In genomic region chr8:69774503-69775148, GRCm38 (mm10) we compare ENCODE assay signal across 8 mouse cellular contexts. TPM values are rescaled to one million over a fixed set of nuclear protein-coding genes. Genes with fewer than 3 reads are reported as not detected.
DNase-seq lines count a peak whose midpoint lies in the region; ATAC-seq and TF ChIP-seq lines count a peak whose summit lies in the region.

Gene Gm20422 (minus strand): TSS chr8:69774886.

- DNase-seq in 3T3-L1 (ENCODE audit: low read depth, low spot score) = peak; percentile 100
- peak; percentile 52 to 71 for DNase-seq in adrenal gland, postnatal 4 days (ENCODE audit: low spot score in 2 of 2)
- peak; percentile 100 for DNase-seq in embryonic facial prominence, embryonic 14.5 days (ENCODE audit: low spot score)
- DNase-seq in heart, adult 2 months = peak; percentile 91 to 95
- peak; percentile 91 to 94 for DNase-seq in kidney, adult 8-10 months
- DNase-seq in spleen, postnatal 10 days (ENCODE audit: low spot score in 2 of 2) = peak; percentile 90 to 92

- peak within 1 kb of the TSS; percentile 100 for H3K27ac ChIP-seq in embryonic facial prominence, embryonic 14.5 days (replicated peaks; ENCODE audit: low read depth, low read length)
- H3K27ac ChIP-seq in heart, adult 2 months = peak within 1 kb of the TSS; percentile 99
- H3K27ac ChIP-seq in limb, embryonic 13.5 days = peak within 1 kb of the TSS; percentile 99
- peak within 1 kb of the TSS; percentile 98 for H3K27ac ChIP-seq in midbrain, embryonic 16.5 days (ENCODE audit: low read length)

- H3K9me3 ChIP-seq in embryonic facial prominence, embryonic 14.5 days (ENCODE audit: control insufficient read depth, low read length) = no peaks in the 10 kb centered on the region
- H3K9me3 ChIP-seq in limb, embryonic 13.5 days = no peaks in the 10 kb centered on the region
- no peaks in the 10 kb centered on the region for H3K9me3 ChIP-seq in midbrain, embryonic 16.5 days (replicated peaks; ENCODE audit: control insufficient read depth, low read length, poor library complexity, severe bottlenecking)

- WGBS in embryonic facial prominence, embryonic 14.5 days = 0% methylated on average over 33 of the region's 41 CpGs
- WGBS in heart, adult 2 months = 1% methylated on average over 41 of the region's 41 CpGs
- 0% methylated on average over 41 of the region's 41 CpGs for WGBS in limb, embryonic 13.5 days
- WGBS in midbrain, embryonic 16.5 days = under 1% methylated on average over 36 of the region's 41 CpGs

- peaks cover 8% of the 10 kb centered on the region for H3K79me2 ChIP-seq in heart, adult 2 months (replicated peaks; ENCODE audit: control insufficient read depth, insufficient read depth, low read length)

- 0 out of 2 replicates have a peak, but pooled peaks have one; percentile 13 for TF ChIP-seq EP300 in heart, adult 2 months (IDR thresholded peaks at IDR 0.05; ENCODE audit: insufficient read depth, low read depth, low read length)

- peaks cover 3% of the 10 kb centered on the region; the same call in 1 of the 2 replicates for H3K36me3 ChIP-seq in embryonic facial prominence, embryonic 14.5 days (ENCODE audit: control insufficient read depth, insufficient read depth, low read length)
- H3K36me3 ChIP-seq in heart, adult 2 months (ENCODE audit: control insufficient read depth, insufficient read depth, low read length) = peaks cover 3% of the 10 kb centered on the region; the same call in 1 of the 2 replicates
- H3K36me3 ChIP-seq in limb, embryonic 13.5 days = peaks cover 4% of the 10 kb centered on the region; the same call in 1 of the 2 replicates
- no peaks in the 10 kb centered on the region for H3K36me3 ChIP-seq in midbrain, embryonic 16.5 days (ENCODE audit: control insufficient read depth, insufficient read depth, low read length)

- TF ChIP-seq POLR2A in heart, adult 2 months (IDR thresholded peaks at IDR 0.05; ENCODE audit: insufficient read depth, low read depth, low read length) = peak; percentile 95

- intact Hi-C loops in heart, adult 2 months (cut with DNase I) = loop anchor here (2.0 to 10.0 kb wide), 3 partner anchors 16 to 122 kb away; partner anchors contain the start of genes Atp13a1, Zfp866, Zfp869 and Zfp964

- TF ChIP-seq CTCF in heart, adult 2 months (IDR thresholded peaks at IDR 0.05) = no peak

- peak within 1 kb of the TSS; percentile 73 for H3K4me3 ChIP-seq in embryonic facial prominence, embryonic 14.5 days (ENCODE audit: low read depth, low read length)
- peak within 1 kb of the TSS; percentile 86 for H3K4me3 ChIP-seq in heart, adult 2 months
- H3K4me3 ChIP-seq in limb, embryonic 13.5 days = peak within 1 kb of the TSS; percentile 75
- peak within 1 kb of the TSS; percentile 57 for H3K4me3 ChIP-seq in midbrain, embryonic 16.5 days (ENCODE audit: low read depth, low read length)

- peak within 1 kb of the TSS; percentile 94 for H3K9ac ChIP-seq in embryonic facial prominence, embryonic 14.5 days (ENCODE audit: low read depth, low read length)
- peak within 1 kb of the TSS; percentile 99 for H3K9ac ChIP-seq in heart, adult 2 months (ENCODE audit: low read depth, low read length)
- H3K9ac ChIP-seq in limb, embryonic 13.5 days = peak within 1 kb of the TSS; percentile 92
- peak within 1 kb of the TSS; percentile 86 for H3K9ac ChIP-seq in midbrain, embryonic 16.5 days (ENCODE audit: low read depth, low read length)

- ATAC-seq in embryonic facial prominence, embryonic 14.5 days (ENCODE audit: low read depth) = peak; percentile 99
- peak; percentile 99 for ATAC-seq in limb, embryonic 13.5 days (ENCODE audit: low FRiP score, low read depth)
- ATAC-seq in midbrain, embryonic 16.5 days = peak; percentile 99

- no peaks in the 10 kb centered on the region for H3K27me3 ChIP-seq in embryonic facial prominence, embryonic 14.5 days (replicated peaks; ENCODE audit: control insufficient read depth, insufficient read depth, low read length)
- no peaks in the 10 kb centered on the region for H3K27me3 ChIP-seq in heart, adult 2 months (ENCODE audit: control insufficient read depth, insufficient read depth, low read length)
- H3K27me3 ChIP-seq in limb, embryonic 13.5 days = no peaks in the 10 kb centered on the region
- H3K27me3 ChIP-seq in midbrain, embryonic 16.5 days (ENCODE audit: control insufficient read depth, insufficient read depth, low read depth, low read length) = no peaks in the 10 kb centered on the region

- H3K4me2 ChIP-seq in embryonic facial prominence, embryonic 14.5 days (ENCODE audit: low read depth, low read length) = peak within 1 kb of the TSS; percentile 79
- peak within 1 kb of the TSS; percentile 75 for H3K4me2 ChIP-seq in limb, embryonic 13.5 days (replicated peaks)
- peak within 1 kb of the TSS; percentile 65 for H3K4me2 ChIP-seq in midbrain, embryonic 16.5 days (ENCODE audit: low read length)

- H3K4me1 ChIP-seq in embryonic facial prominence, embryonic 14.5 days (ENCODE audit: control insufficient read depth, insufficient read depth, low read length) = peaks cover 15% of the 10 kb centered on the region
- H3K4me1 ChIP-seq in heart, adult 2 months (ENCODE audit: control insufficient read depth, insufficient read depth, low read length) = no peaks in the 10 kb centered on the region; the same call in 1 of the 2 replicates
- peaks cover 32% of the 10 kb centered on the region for H3K4me1 ChIP-seq in limb, embryonic 13.5 days
- peaks cover 20% of the 10 kb centered on the region for H3K4me1 ChIP-seq in midbrain, embryonic 16.5 days (ENCODE audit: control insufficient read depth, insufficient read depth, low read length)

RNA-seq across cellular contexts. Expression of gene Gm20422, which starts in this region (rescaled TPM):
- total RNA-seq in adrenal gland, postnatal 4 days (2021) = 1 to 10 TPM in 1 of 2 experiments, under 1 TPM in 1; 0.70 to 4.9 TPM
- polyA plus RNA-seq in embryonic facial prominence, embryonic 14.5 days (2014; fragmentation: Nextera tagmentation; extraction: Ambion mirVana) = 0.22 and 0.43 TPM in 2 replicates
- total RNA-seq in heart, adult 2 months (2021) = 1 to 10 TPM in 1 of 2 experiments, under 1 TPM in 1; 0.47 to 2.1 TPM
- 0.64 TPM in 1 of 2 replicates, not detected in the other for polyA plus RNA-seq in heart, adult 2 months (2012; rRNA removed)
- polyA plus RNA-seq in limb, embryonic 13.5 days (2015; fragmentation: Nextera tagmentation; extraction: Ambion mirVana) = 0.19 TPM in 1 of 2 replicates, not detected in the other
- polyA plus RNA-seq in midbrain, embryonic 16.5 days (2015; fragmentation: Nextera tagmentation; extraction: Ambion mirVana) = 0.31 and 0.83 TPM in 2 replicates

Comparison
In these comparisons a context has a peak if more than half of its experiments do, and no peak if none do; other contexts are left out.
1. Peak in every context shown above with its lines: DNase-seq, ATAC-seq, H3K4me3 ChIP-seq and H3K27ac ChIP-seq.
2. Peak in DNase-seq, ATAC-seq, H3K4me3 ChIP-seq, H3K27ac ChIP-seq, H3K9ac ChIP-seq and H3K4me2 ChIP-seq in embryonic facial prominence, embryonic 14.5 days; RNA of the gene not detected or under 1 TPM.
3. Peak in ATAC-seq, H3K4me3 ChIP-seq, H3K27ac ChIP-seq, H3K9ac ChIP-seq and H3K4me2 ChIP-seq in limb, embryonic 13.5 days; RNA of the gene not detected or under 1 TPM.
4. Peak in ATAC-seq, H3K4me3 ChIP-seq, H3K27ac ChIP-seq, H3K9ac ChIP-seq and H3K4me2 ChIP-seq in midbrain, embryonic 16.5 days; RNA of the gene not detected or under 1 TPM.